Mouse (Mus musculus) right cerebral cortex, postnatal 10 days (tissue): ENCODE measurements at regions not wholly inside any gene's neighbourhood (a gene's known extent, or its start where the extent isn't known, plus 50 kb on each side); places are given as distances from the start of the nearest gene placed in this dataset.

Source experiments
- DNase-seq, 2 experiments: peaks; one replicate each; pipeline ENCODE4 v3.0.0; 2021; ENCODE audit warnings: low spot score in 2 of 2

DNA sequence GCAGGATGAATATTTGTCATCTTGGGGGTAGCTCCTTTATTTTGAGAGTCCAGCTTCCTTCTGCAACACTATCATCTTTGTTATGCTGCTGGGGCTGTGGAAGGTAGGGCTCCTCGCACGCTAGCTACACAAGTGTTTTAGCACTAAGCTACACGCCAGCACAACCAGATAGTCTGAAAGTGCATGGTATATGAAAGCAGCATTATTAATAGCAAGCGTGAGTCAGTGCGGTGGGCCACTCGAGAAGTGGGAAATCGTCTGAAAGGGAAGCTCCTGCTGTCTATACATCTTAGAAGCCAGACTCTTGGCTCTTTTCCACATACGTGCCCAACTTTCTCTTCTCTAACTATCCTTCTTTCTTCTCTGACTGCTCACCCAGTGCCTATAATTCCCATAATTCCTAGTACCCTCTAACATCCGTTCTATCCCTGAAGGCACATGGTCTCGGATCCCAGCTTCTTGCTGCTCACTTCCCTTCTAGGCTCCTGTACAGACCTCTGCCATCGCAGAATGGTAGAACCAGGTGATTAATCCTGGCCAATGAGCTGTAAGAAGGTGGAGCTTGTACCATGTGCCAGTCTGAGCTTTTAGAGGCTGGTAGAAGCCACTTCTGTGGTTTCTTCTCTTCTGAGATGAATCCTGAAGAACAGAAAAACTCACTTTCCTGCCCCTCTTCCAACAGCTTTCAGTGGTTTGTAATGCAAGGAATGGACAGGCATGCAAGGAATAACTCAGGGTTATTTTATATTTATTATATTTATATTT, 55.5 kb downstream of the E030025P04Rik start:
- DNase-seq = no peak

GRCm38 (mm10) chr11:109081957-109082356, 62.2 kb downstream of the E030025P04Rik start:
- DNase-seq = no peak

- no peak for DNase-seq
These were observed 62.7 kb downstream of the E030025P04Rik start for GRCm38 (mm10) chr11:109081454-109081853.

- DNase-seq = no peak
These were observed 63.2 kb downstream of the E030025P04Rik start for GRCm38 (mm10) chr11:109080847-109081415.

DNA sequence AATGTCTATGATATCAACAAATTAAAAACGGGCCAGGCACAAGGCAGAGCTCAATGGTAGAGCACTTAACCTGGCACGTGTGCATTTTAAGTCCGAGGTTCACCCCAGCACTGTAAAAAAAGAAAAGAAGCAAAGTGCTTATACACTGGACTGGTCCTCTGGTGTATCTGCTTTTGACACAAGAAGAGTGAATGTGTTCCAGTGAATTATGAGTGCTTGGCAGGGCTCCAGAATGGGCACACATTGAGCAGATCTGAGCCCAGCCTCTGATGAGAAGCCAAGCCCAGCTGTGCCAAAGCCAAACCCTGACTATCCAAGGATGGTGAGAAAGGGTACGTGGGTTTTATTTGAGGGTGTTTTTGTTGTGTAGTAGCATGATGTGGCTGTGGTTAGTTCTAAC, 64.7 kb downstream of the E030025P04Rik start:
- peak; percentile 56 to 64 for DNase-seq

DNA sequence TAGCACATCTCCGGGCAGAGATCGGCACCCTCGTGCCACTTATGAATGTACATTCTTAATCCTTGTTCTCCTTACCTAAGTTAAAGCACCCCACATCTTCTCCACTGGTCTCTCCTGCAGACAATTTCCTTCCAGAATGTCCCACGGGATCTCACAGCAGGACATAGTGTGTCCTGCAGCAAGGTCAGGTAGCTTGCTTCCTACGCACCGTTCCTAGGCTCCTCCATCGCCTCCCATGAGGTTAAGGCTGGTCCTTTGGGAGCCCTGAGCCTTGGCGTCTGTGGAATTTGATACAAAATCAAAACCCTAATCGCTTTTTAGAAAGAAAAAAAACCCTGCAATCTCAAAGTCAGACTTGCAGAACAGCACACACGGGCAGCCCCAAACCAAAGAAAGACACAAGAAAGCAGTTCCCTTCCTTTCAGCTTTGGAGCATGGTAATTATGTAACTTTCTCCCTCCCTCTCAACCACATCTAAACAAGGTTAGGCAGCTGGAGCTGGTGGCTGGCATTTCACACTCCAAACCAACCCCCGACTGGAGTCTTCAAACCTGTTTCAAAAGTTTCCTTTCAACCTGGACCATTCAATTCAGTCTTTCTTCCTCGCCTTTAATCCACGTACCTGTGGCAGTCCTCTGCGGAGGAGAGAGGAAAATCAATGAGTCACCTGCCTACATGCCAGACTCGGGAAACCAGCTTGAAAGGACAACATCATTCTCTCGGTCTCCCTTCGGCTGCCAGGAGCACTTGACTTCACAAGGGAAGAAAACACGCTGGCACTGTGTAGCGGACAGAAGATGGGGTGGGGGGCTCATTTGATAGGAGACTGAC, 67.4 kb downstream of the E030025P04Rik start:
- peak in 1 of 2 experiments; percentile 19 for DNase-seq

DNA sequence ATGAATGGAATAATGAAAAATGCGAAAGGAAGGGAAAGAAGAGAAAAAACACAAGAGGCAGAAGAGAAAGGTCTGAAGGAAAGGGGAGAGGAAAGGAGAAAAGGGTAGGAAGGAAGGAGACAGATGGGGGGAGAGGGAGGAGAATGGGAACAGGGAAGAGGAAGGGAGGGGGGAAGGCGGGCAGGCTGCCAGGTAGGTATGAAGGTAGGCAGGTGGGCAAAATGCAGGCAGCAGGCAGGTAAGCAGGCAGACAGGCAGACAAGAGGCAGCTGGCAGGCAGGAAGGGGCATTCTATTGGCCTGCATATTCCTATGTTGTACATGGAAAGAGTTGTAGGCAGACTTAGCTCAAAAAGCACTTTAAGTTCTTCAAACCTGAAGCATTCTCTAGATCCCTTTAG, 72.8 kb downstream of the E030025P04Rik start:
- DNase-seq = peak in 1 of 2 experiments; percentile 25

DNA sequence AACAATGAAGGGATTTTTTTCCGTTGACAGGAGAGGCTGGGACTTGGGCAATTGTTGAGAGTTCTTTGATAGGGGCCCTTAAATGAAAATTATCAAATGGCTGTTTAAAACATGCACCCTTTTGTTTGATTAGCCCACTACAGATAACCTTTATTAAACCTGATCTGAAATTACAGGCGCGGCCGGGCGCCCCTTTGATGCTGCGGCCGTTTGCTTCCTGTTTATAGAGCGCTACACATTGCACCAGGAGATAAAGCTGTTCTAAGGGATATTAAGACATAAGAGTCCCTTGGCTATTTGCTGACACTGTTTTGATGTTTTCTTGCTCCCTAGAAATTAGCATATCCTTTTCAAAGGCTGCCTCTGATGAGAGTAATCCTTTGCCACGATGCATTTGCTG, 73.8 kb downstream of the E030025P04Rik start:
- DNase-seq = no peak

DNA sequence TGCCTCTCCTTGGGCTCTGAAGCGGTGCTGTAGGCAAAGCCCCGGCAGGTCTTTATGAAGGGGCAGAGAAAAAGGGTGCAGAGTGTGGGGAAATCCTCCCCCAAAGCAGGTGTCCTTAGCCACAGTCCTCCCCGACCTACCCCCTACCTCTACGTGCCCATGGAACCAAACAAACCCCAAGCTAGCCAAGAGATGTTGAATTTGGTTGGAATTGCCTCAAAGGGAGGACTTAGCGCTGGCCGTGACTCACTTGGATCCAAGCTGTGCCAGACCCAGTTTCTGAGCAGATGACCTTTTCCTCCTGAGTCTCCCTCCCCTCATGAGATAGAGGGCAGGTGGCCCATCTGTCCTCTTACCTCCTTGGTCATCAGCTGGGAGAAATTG, 74.9 kb downstream of the E030025P04Rik start:
- DNase-seq = no peak

- DNase-seq = peak; percentile 53 to 56
These were observed 75.5 kb downstream of the E030025P04Rik start for GRCm38 (mm10) chr11:109068371-109069325.

DNA sequence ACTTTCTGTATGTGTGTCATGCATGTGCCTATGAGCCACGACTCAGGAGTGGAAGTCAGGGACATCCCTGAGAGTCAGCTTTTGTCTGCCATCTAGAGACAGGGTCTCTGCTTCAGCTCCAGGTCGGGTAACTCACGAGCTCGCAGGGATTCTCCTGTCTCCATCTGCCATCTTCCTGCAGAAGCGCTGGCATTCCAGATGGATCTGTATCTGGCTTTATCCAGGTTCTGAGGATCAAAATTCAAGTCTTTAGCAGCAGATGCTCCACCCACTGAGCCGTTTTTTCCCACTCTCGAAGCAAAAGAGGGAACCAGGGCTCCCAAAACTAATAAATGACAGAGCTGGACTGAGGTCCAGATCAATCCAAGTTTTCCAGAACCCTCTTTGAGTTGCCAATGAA, 76.4 kb downstream of the E030025P04Rik start:
- DNase-seq = no peak

DNA sequence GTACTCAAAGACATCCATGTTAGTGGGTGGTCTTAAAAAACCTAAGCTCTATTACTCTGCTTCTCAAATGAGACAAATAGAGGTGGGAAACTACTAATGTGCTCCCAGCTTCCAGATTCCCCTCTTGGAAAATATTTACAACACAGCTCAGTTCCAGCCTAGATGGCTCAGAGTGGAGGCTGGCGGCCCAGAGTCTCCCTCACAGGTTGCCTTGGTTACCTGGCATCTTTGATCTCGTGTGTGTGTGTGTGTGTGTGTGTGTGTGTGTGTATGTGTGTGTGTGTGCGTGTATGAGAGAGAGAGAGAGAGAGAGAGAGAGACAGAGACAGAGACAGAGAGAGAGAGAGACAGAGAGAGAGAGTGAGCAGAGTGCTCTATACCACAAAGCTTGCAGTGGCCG, 82.2 kb downstream of the E030025P04Rik start:
- peak; percentile 66 to 71 for DNase-seq

DNA sequence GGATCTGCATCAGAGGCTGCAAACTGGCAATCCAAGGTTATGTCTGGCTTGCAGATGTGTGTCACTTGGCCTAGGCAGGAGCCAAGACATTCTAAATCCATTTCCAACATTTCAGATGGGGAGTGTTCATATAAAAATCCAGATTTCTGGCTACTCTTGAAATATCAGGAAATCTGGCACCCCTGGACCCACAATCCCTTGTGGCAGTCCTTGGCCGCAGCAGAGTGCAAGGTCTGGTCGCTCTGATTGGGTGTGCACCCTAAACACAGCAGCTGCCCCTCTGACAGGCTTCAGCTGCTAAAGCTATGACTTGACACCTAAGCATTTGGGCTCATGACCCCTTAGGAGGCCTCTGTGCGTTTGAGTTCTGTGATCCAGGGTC, 83.7 kb downstream of the E030025P04Rik start:
- DNase-seq = no peak

DNA sequence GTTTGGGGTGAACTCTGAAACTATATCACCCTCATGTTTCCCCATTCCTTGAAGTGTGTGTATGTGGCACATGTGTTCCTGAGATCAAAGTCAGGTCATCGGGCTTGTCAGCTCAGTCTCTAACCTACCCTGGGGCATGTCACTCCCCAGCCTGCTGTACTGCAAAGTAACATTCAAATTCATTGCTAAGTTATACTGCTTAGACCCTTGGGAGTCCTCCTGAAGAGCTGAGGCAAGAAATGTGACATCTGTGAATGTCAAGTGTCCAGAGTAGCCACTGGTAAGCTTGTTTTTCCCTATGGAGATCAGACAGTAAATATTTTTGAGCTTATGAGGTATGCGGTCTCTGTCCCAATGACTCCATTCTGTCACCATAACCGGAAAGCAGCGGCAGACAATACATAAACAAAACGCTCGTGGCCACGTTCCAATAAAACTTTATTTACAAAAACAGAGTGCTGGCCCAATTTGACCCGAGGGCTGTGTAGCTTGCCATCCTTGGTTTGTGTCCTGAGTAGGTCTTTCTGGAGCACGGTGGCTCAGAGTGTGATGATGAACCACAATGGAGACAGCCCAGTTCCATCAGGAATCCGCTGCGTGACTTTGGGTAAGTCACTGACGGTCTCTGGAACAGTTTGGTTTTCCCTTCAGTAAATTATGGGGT, 84.2 kb downstream of the E030025P04Rik start:
- no peak for DNase-seq

- DNase-seq = no peak
These were observed 86.1 kb downstream of the E030025P04Rik start for GRCm38 (mm10) chr11:109058021-109058420.

GRCm38 (mm10) chr11:109048257-109049101, 95.7 kb downstream of the E030025P04Rik start:
- DNase-seq = no peak

- no peak for DNase-seq
These were observed 96.6 kb downstream of the E030025P04Rik start for GRCm38 (mm10) chr11:109047483-109048110.

DNA sequence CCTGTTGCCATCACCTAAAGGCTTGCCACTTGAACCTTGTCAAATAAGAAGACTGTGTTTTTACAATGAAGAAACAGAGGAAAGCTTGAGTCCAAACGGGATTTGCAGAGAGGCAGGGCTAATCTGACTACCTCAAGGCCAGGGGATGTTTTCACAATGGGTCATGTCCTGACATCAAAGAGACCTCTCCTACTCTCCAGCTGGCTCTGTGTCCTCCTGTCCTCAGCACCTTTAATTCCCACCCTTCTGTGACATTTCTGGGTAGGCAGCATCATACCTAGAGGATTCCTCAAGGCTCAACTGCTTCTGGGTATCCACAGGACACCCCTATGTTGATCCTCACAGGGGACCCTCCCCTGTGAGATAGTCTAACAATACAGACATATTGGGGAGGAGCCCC, 97.7 kb downstream of the E030025P04Rik start:
- no peak for DNase-seq

GRCm38 (mm10) chr11:109040519-109040916, 103.7 kb downstream of the E030025P04Rik start:
- no peak for DNase-seq
